Mouse (Mus musculus) kidney, embryonic 16.5 days (tissue): ENCODE measurements around the gene Lrrc25. TPM values are rescaled to one million over a fixed set of nuclear protein-coding genes. Genes with fewer than 3 reads are reported as not detected.
A peak's percentile ranks its signal among the peaks of the same experiment; 100 is the strongest.

Experiments
- ATAC-seq: fragments of 200-750 bp; cut with Nextera tagmentation; 2 replicates; pipeline ENCODE4 v1.8.0; 2017; ENCODE audit warnings: moderate TSS enrichment; ENCODE audit not compliant: low FRiP score, low TSS enrichment
- H3K27ac ChIP-seq: fragments of 300-500 bp; sonication (generic); 2 replicates; pipeline ENCODE4 v1.5.1; 2014; ENCODE audit warnings: low read length
- H3K27me3 ChIP-seq: fragments of 300-500 bp; sonication (generic); 2 replicates; pipeline ENCODE4 v1.6.1; 2014; ENCODE audit warnings: low read length, control low read depth, mixed read lengths; ENCODE audit not compliant: insufficient read depth
- H3K36me3 ChIP-seq: fragments of 300-500 bp; sonication (generic); 2 replicates; pipeline ENCODE4 v1.6.1; 2014; ENCODE audit warnings: low read length, control low read depth, mixed read lengths; ENCODE audit not compliant: insufficient read depth
- H3K4me1 ChIP-seq: fragments of 300-500 bp; sonication (generic); 2 replicates; pipeline ENCODE4 v1.6.1; 2014; ENCODE audit warnings: low read length, control low read depth, mixed read lengths; ENCODE audit not compliant: insufficient read depth
- H3K4me2 ChIP-seq: fragments of 300-500 bp; sonication (generic); replicated peaks from 2 replicates; pipeline ENCODE4 v1.6.1; 2014; ENCODE audit warnings: low read depth, low read length
- H3K4me3 ChIP-seq: fragments of 300-500 bp; sonication (generic); 2 replicates; pipeline ENCODE4 v1.5.1; 2014; ENCODE audit warnings: mild to moderate bottlenecking, low read length
- H3K9ac ChIP-seq: fragments of 300-500 bp; sonication (generic); replicated peaks from 2 replicates; pipeline ENCODE4 v1.6.1; 2014; ENCODE audit warnings: low read length
- H3K9me3 ChIP-seq: fragments of 300-500 bp; sonication (generic); 2 replicates; pipeline ENCODE4 v1.6.1; 2016; ENCODE audit warnings: low read length, control low read depth
- WGBS: fragments of 180-500 bp; shearing (Covaris S2); extraction: QIAGEN DNeasy Blood & Tissue Kit; methylation state at CpG from one replicate; pipeline ENCODE4 v1.1.7; 2014; 5-methylcytosine and 5-hydroxymethylcytosine counted together
- polyA plus RNA-seq: library from polyadenylated mRNA; unstranded; fragments of >200 nt; fragmentation: Nextera tagmentation; extraction: Ambion mirVana; gene quantifications from 2 replicates; pipeline ENCODE4 v1.2.1, GENCODE M21; 2015

The Lrrc25 gene
- polyA plus RNA-seq, 1 experiment from 2014 or later = 1.9 TPM

DNA sequence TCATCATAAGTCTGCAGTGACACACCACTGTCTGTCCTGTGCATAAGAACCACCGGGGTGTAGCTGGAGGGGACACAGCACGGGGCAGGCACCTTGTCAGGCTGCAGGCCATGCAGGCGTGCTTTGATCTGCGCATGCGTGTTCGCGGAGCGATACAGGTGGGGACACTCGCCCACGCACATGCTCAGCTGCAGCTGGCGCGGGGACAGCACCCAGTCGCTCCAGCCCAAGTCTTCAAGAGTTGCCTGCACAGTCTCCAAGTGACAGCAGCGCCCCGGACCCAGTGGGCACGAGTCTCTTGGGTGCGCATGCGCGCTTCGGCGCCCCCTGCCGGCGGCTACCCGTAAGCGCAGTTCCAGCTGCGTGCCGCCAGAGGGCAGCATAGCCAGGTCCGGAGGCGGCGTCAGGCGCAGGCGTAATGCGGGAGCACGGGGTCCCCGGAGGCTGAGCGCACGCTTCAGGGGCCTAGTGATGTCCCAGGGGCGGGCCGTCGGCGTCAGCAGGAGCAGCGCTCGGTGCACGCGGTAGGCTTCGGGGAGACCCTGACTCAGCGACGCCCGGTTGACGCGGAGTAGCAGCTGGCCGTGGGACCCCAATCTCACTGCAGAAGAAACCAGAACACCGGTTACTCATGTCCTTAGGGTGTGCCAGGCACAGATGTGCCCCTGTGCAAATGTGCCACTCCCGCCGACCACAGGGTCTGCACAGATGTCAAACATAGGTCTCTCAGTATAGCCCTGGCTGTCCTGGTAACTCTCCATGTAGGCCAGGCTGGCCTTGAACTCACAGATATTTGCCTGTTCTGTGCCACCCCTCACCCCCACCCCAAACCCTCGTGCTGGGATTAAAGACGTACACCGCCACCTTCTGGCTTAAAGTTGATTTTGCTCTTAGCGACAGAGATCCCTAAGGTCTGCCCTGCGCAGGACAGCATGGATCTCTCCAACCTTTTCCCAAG lies 13.9 kb downstream of the Lrrc25 start:
- no peaks in the 10 kb centered on the region for H3K36me3 ChIP-seq
- peak overlapping the region; percentile 72 for H3K9ac ChIP-seq
- H3K27ac ChIP-seq = peak overlapping the region; percentile 34
- H3K4me2 ChIP-seq = peak overlapping the region; percentile 70
- H3K9me3 ChIP-seq = no peaks in the 10 kb centered on the region; the same call in 1 of the 2 replicates
- peak overlapping the region; percentile 60 for H3K4me3 ChIP-seq
- H3K4me1 ChIP-seq = peaks cover 46% of the 10 kb centered on the region
- ATAC-seq = peak; percentile 89
- no peaks in the 10 kb centered on the region for H3K27me3 ChIP-seq
- 1% methylated on average over 60 of the region's 60 CpGs for WGBS

DNA sequence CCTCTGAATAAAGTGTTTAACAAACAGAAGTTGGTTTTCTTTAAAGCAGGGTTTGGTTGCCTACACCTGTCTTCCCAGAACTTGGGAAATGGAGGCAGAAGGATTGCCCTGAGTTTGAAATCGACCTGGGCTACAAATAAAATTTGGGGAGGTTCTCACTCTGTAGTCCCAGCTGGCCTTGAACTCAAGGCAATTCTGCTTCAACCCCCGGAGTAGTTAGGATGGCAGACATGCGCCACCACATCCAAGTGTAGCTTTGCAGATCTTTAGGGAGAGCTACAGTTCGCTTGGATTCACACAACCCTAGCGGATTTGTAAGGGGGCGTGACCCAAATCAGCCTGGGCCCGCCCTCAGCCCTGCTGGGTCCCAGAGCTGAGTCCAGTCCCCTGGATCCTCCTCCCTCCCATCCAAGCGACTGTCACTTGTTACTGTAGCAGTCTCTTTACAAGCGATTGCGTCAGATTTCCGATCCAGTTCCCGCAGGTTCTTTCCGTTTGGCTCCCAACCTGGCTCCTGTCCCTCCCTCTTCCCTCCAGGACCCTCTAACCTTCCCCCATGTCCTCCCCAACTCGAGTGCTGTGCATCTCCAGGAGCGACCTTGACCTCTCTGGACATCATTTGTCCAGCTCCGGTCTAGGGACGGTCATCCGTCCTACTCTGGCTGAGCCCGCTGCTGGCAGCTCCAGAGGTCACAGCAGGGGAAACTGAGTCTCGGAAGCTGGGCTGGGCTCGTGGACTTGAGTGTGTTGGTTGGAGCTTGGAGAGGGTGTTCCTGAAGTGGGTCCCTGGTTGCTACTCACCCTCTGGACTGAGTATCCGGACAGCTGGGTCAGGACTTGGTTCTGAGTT lies 14.8 kb downstream of the Lrrc25 start:
- Histone ChIP-seq H3K4me3 (peak overlapping the region; percentile 60; the same call in 1 of the 2 replicates), H3K27ac (peak overlapping the region; percentile 1; the same call in 1 of the 2 replicates), H3K9ac (0 out of 2 replicates have a peak overlapping the region, but pooled peaks have one; percentile 1), H3K27me3 (no peaks in the 10 kb centered on the region), H3K4me2 (peak overlapping the region; percentile 70), H3K36me3 (no peaks in the 10 kb centered on the region), H3K9me3 (no peaks in the 10 kb centered on the region), H3K4me1 (peaks cover 49% of the 10 kb centered on the region)
- peak; percentile 60; the same call in 1 of the 2 replicates for ATAC-seq
- WGBS = 13% methylated on average over 22 of the region's 22 CpGs

DNA sequence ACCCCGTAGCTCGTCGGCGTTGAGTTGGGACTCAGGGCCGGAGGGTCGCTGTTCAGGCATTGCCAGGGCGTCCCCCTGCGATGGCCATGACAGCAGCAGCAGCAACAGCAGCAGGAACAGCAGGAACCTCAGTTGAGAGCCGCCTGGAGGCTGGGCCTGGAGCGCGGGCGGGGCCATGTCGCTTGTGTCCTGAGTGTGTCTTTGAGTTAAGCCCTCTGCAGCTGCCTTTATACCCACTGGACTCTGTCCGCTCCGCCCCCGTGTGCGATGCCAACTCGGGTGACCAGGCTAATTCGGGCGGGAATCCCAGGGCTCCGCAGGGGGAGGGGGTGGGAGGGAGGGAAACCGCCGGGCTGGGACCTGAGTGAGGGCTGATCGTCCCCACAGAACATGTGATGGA lies 15.5 kb downstream of the Lrrc25 start:
- 15% methylated on average over 24 of the region's 24 CpGs for WGBS
- H3K4me1 ChIP-seq = peaks cover 52% of the 10 kb centered on the region
- peak overlapping the region; percentile 70; the same call in 1 of the 2 replicates for H3K4me2 ChIP-seq
- H3K4me3 ChIP-seq = 0 out of 2 replicates have a peak overlapping the region, but pooled peaks have one; percentile 10
- no peaks in the 10 kb centered on the region for H3K27me3 ChIP-seq
- no peaks in the 10 kb centered on the region for H3K9me3 ChIP-seq
- no peak overlapping the region for H3K27ac ChIP-seq
- H3K9ac ChIP-seq = no peak overlapping the region
- no peak for ATAC-seq
- no peaks in the 10 kb centered on the region for H3K36me3 ChIP-seq

GRCm38 (mm10) chr8:70632346-70632892 lies 16.5 kb downstream of the Lrrc25 start, which contains the start of gene Gdf15:
Gene Gdf15 (minus strand): TSS chr8:70632456.
- Histone ChIP-seq H3K4me1 (peaks cover 60% of the 10 kb centered on the region), H3K9me3 (no peaks in the 10 kb centered on the region), H3K9ac (0 out of 2 replicates have a peak within 1 kb of the TSS, but pooled peaks have one; percentile 7), H3K36me3 (no peaks in the 10 kb centered on the region), H3K4me3 (0 out of 2 replicates have a peak within 1 kb of the TSS, but pooled peaks have one; percentile 10), H3K27ac (no peak within 1 kb of the TSS), H3K27me3 (no peaks in the 10 kb centered on the region), H3K4me2 (peak within 1 kb of the TSS; percentile 70; the same call in 1 of the 2 replicates)
- ATAC-seq = no peak
- 78% methylated on average over 6 of the region's 6 CpGs for WGBS

GRCm38 (mm10) chr8:70634066-70634465 lies 18.1 kb downstream of the Lrrc25 start:
- no peak overlapping the region for H3K4me2 ChIP-seq
- H3K4me1 ChIP-seq = peaks cover 59% of the 10 kb centered on the region
- no peaks in the 10 kb centered on the region for H3K9me3 ChIP-seq
- H3K27ac ChIP-seq = peak overlapping the region; percentile 0; the same call in 1 of the 2 replicates
- no peak for ATAC-seq
- H3K9ac ChIP-seq = 0 out of 2 replicates have a peak overlapping the region, but pooled peaks have one; percentile 2
- H3K36me3 ChIP-seq = no peaks in the 10 kb centered on the region
- H3K27me3 ChIP-seq = no peaks in the 10 kb centered on the region
- 38% methylated on average over 6 of the region's 6 CpGs for WGBS
- H3K4me3 ChIP-seq = no peak overlapping the region

- H3K27me3 ChIP-seq = no peaks in the 10 kb centered on the region
- H3K4me3 ChIP-seq = no peak overlapping the region
- 0 out of 2 replicates have a peak overlapping the region, but pooled peaks have one; percentile 20 for H3K9ac ChIP-seq
- no peak for ATAC-seq
- H3K4me1 ChIP-seq = peaks cover 48% of the 10 kb centered on the region
- H3K27ac ChIP-seq = peak overlapping the region; percentile 81
- H3K36me3 ChIP-seq = no peaks in the 10 kb centered on the region
- H3K4me2 ChIP-seq = no peak overlapping the region
- no peaks in the 10 kb centered on the region for H3K9me3 ChIP-seq
- WGBS = 59% methylated on average over 6 of the region's 6 CpGs
Measured at GRCm38 (mm10) chr8:70635527-70635926, 19.6 kb downstream of the Lrrc25 start.

DNA sequence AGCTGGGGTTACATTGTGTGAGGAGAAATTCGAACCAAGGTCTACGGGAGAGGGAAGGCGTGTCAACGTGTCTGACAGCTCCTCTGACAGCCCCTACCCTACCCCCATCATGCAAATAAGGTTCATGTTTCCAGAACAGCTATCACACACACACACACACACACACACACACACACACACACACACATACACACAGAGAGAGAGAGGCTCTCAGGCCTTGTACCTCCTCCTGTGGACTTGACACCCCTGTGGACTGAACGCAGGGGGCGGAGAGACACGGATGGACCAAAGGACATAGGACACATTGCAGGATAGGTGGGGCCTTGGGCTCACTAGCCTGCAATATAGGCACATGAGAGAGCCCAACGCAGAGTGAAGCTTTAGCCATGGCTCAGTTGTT lies 20.9 kb downstream of the Lrrc25 start:
- Histone ChIP-seq H3K4me1 (peaks cover 35% of the 10 kb centered on the region), H3K36me3 (no peaks in the 10 kb centered on the region), H3K9ac (no peak overlapping the region), H3K27ac (0 out of 2 replicates have a peak overlapping the region, but pooled peaks have one; percentile 19), H3K4me2 (no peak overlapping the region), H3K4me3 (no peak overlapping the region), H3K9me3 (no peaks in the 10 kb centered on the region), H3K27me3 (no peaks in the 10 kb centered on the region)
- 43% methylated on average over 8 of the region's 8 CpGs for WGBS
- ATAC-seq = 0 out of 2 replicates have a peak, but pooled peaks have one; percentile 69

DNA sequence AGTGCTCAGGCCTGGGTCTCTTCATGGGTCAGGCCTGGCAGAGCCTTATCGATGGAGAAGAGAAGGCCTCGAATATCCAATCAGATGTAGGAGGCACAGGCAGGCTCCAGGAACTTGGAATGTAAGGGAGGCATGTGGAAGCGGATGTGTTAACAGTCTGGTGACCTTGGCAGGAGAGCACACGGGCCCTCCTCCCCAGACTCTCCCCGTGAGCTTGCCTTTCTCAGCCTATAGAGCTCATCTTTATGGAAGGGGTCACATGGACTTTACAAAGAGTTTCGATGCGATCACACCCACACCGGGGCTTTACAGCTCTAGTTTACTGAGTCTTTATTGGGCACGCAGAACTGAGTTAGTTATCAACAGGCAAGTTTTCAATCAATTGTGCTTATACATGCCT lies 22.8 kb downstream of the Lrrc25 start:
- no peak overlapping the region for H3K27ac ChIP-seq
- no peak overlapping the region for H3K4me3 ChIP-seq
- no peaks in the 10 kb centered on the region for H3K27me3 ChIP-seq
- ATAC-seq = no peak
- H3K9ac ChIP-seq = no peak overlapping the region
- H3K9me3 ChIP-seq = no peaks in the 10 kb centered on the region
- H3K4me2 ChIP-seq = no peak overlapping the region
- H3K36me3 ChIP-seq = no peaks in the 10 kb centered on the region
- H3K4me1 ChIP-seq = peaks cover 29% of the 10 kb centered on the region
- 58% methylated on average over 9 of the region's 9 CpGs for WGBS

DNA sequence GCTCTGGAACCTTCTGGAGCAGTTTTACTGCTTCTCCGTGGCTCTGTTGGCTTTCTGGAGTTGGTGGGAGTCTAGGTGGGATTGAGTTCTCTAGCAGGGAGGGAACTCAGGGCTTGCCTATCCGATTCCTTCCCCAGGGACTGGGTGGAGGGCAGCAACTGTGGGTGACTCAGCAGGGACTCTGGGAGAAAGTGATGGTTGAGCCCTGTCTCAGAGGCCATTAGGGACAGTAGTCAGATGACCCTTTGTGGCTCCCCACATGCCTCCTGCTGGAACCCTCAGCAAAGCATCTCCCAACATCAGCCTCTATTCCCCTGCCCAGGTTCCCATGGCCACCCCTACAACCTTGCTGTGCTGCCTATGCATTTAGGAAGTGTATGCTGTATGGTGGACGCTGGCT lies 27.1 kb downstream of the Lrrc25 start:
- Histone ChIP-seq H3K27ac (no peak overlapping the region), H3K4me2 (no peak overlapping the region), H3K27me3 (no peaks in the 10 kb centered on the region), H3K9ac (no peak overlapping the region), H3K4me1 (peaks cover 31% of the 10 kb centered on the region), H3K9me3 (no peaks in the 10 kb centered on the region), H3K36me3 (no peaks in the 10 kb centered on the region), H3K4me3 (no peak overlapping the region)
- ATAC-seq = no peak
- WGBS = 56% methylated on average over 3 of the region's 3 CpGs
